Mouse (Mus musculus) kidney, postnatal 4 days (tissue): ENCODE data around the gene Tenm2.
A peak's percentile ranks its signal among the peaks of the same experiment; 100 is the strongest.

Experiments used
- DNase-seq, 2 experiments: peaks; one replicate each; pipeline ENCODE4 v3.0.0; 2021; ENCODE audit warnings: mixed read lengths in 2 of 2

Gene Tenm2

DNA sequence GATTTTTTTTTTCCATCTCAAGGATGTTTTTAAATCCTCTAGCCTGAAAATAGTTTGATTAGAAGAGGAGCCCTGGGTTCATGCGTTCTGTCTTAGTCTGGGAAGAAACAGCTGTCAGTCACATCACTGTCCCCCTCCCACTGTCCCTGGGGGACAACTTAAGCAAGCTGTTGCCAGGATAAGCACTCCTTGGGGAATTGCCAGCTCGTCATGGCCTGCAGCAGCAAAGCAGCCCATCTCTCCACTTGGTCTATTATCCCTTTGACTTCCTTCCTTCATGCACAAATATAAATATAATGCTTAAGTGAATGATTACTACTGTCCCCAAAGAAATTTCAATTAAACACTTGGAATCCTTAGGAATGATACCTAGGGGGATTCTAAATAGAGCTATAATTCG is 344.7 kb downstream of the Tenm2 start:
- DNase-seq: peak in 1 of 2 experiments; percentile 5

DNA sequence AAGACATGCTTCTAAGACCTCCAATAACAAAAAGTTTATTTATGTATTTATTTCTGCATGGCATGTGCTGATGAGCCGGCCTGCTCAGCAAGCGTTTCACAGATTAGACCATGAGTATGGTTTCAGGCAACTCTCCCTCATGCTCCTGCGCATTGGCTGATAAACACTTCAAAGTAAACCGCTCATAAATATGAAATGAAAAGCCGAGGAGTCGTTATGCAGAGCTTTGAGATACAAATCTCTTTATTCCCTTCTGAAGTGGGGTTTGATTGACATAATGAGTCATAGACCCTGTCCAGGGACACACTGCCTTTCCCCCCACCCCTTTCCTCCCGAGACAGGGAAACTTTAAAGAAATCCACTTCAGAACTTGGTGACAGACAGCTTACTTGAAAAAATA is 348.3 kb downstream of the Tenm2 start:
- no peak for DNase-seq

DNA sequence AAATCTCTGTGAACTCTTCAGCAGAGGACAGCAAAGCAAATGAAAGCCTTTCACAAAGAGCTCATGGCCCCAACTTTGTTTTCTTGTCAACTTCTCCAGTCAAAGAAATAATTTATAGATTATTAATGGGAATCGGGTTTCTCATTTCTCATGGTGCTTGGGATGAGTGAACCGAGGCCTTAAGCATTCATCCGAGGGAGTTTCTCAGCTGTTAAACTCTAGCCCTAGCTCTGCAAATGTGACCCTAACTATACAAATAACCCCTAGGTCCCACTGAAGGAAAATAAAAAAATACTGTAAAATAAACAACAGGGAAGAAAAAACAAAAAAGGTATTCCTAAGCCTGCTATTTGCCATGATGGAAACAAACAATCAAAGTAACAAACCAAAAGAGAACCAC is 349.6 kb downstream of the Tenm2 start:
- no peak for DNase-seq

DNA sequence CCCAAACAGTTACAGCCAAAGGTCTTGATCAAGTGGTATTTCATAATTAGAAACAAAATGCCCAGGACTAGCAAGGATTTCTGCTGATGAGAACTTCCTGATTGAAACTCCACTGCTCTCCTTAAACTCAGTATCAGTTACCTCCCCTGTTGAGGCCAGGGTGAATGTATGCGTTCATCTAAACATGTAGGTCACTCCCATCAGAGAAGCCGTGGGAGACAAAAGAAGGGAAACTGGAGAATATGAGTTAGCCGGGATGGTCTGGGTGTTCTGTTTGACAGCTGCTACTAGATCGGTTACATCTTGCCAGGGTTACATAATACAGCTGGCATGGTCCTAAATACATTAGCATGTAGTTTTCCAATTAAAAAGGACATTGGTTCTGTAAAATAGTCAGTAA is 362.8 kb downstream of the Tenm2 start:
- DNase-seq: no peak

DNA sequence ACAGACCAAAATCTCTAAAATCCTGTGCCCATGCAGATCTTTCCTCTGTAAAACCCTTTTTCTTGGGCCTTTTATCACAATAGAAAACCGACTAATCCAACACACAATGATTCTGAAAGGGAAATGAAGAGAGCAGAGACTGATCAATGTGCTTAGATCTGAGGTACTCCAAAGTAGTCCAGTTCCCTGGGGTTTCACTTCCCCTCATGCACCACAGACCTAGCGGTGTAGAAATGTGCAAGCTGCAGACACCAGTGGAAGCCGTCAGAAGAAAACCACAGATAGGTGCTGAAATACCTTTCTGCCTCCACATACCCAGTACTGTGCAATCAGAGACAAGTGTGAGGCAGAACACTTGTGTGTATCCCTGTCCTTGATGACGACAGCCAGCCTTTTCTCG is 365.2 kb downstream of the Tenm2 start:
- DNase-seq: no peak

DNA sequence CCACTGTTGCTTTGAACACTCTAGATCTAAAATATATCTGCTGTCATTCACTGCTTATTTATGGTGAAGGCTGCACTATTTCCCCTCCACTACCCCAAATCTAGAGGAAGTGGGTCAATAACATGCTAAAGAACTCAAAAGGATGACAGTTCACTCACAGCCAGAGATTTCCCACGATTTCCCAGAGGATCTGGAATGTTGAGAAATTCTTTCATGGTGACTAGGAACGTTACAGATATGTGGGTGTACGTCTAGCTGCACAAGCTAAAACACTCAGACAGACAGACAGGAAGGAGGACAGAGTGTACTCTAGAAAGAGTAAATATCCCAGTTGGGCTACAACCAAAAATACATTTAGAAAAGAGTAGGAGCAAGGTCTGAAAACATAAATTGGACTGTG is 384.1 kb downstream of the Tenm2 start:
- DNase-seq: no peak

DNA sequence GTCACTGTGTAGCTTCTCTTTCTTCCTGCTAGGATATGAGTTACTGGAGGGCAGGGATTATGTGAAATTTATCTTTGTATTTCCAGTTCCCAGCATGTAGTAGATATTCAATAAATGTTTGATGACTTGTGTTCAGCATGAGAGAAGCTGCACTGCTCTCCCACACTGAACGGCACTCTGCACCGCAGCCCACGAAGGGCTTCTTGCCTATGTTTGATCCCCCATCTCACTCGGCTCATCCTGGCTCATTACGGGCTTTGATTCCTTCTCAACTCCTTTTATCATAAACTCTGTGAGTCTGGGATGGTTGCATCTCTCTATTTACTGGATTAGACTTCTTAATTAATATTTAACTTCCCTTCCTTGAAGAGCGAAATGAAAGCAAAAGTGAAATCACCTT is 388.3 kb downstream of the Tenm2 start:
- DNase-seq: peak; percentile 4 to 14

DNA sequence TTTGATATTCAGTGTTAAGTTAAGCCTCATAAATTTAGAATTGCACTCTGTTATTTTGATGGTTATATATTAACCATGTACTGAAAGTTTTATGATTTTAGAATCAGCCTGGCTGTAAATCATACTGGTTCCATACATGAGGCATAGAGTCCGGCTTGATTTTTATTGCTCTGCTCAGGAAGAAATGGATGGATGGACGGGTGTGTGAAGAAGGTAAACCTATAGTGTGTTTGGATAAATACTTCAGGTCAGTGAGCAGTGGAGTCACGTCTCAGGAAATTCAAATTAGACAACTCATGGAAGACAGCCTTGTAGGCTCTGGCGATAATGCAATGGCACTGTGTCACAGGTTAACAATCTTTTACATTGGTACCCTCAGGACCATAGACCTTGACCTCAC is 402.9 kb downstream of the Tenm2 start:
- no peak for DNase-seq

DNA sequence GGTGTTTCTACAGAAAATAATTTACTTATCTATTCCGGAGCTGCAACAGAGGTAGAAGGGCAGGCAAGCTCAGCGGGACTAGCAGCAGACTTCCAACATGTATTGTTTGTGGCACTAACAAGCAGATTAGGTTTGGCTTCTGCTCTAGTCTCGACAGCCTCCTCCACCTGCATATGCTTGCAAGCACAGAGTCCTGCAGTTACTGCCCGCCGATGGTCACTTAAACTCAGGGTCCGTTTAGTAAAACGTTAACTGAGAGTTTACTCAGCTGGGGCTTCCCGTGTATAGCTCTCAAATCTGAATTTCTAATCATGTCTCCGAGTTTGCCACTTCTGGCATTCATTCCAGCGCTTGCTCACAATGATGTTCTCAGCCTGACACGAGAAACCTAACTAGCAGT is 404.3 kb downstream of the Tenm2 start:
- peak; percentile 15 to 32 for DNase-seq

DNA sequence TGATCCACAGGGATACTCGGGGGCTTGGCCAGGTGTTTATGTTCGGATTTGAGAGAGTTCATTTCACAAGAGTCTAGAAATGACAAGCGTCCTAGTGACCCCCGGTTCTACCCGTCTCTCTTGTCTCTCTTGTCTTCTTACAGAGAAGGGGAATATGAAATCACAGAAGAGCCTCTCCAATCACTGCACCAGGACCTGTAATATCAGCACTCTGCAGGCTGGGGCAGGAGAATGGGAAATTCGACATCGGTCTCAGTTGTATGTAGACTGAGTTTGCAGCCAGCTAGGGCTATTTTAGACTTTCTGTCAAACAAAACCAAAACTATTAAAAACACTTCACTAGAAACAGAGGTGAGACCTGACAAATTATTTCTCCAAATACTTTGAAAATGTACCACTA is 411.1 kb downstream of the Tenm2 start:
- DNase-seq: no peak

DNA sequence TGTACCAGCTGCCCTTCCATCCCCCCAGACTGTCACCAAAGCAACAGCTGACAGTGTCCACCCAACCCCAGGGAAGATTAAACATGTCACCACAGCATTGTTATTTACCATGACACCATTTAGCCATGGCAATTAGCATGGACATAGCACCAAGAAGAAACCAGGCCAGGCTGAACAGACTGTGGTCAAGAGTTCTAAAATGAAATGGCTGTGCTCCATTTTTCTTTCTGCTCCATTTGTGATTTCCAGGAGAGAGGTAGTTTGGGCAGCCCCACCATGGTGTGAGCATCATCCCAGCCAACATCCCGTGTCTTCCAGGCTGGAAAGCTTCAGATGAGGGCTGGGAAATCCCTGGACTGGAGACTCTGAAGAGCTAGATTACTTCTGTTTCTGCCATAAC is 431.1 kb downstream of the Tenm2 start:
- DNase-seq: no peak

DNA sequence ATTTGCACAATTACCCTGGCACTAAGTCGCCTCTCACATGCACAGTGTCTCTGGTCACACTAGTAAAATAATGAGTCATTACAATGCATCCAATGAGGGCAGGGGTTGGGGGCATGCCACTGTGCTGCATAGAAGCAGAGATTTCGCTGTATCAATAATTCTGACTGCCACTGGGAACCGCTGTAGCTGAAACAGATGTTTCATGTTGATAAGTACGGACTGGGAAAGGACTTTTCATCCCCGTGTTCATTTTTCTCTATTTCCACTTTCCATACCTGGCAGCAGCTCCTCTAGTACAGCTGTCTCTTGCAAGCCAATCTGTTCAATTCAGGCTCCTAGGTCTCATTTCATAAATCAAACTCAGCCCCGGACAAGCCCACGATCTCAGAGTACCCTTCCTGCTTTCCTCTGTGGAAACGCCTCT is 433.5 kb downstream of the Tenm2 start:
- DNase-seq: no peak

DNA sequence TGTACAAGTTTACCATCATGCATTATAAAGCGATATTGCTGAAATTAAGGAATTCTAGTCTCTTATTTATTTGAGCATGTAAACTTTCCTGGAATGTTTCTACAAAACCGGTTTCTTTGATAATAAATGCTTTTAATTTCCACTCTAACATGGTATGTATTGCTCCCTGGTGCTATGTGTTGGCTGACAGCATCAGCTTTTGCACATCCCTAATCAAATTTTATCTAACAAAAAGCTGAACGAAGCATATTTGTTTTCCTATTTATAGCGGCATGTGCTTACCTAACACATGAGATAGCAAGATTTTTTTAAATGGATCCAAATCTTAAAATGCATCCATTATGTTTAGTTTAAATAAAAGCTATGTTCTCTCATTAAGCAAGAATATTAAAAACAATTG is 434.1 kb downstream of the Tenm2 start:
- DNase-seq: no peak

DNA sequence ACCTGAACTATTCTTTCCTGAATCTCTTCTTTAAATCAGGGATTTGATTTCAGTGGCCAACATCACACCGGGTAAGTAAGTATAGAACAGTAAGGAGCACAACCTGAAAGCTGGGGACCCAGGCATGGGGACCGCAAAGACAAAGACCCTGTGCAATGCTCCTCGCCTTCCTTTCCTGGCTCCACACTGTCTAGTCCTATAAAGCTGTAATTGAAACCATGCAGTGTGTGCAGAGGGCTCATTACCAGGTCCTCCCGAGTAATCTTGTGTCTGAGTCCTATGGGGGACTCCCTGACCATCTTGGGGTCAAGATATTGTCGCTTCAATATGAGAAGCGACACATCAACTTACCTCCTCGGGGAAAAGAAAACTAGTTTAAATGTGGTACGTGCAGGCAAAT is 436.4 kb downstream of the Tenm2 start:
- DNase-seq: no peak

DNA sequence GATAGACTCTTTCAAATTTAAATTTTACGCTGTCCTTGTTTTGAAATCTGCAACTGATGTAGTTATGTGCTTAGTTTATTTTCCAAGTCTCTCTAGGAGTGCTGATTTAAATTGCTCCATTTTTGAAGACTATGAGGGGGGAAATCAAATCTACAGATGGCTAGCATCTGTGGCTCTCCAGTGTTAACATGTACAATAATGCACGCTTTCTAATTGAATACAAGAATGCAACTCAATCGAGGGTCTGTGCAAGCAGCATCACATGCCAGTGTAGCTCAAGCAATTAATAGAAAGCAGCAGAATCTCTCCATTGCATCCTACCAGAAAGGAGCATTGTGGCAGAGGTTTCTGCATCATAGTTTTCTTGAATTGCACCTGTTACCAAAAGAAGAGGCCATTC is 477.8 kb downstream of the Tenm2 start:
- no peak for DNase-seq

DNA sequence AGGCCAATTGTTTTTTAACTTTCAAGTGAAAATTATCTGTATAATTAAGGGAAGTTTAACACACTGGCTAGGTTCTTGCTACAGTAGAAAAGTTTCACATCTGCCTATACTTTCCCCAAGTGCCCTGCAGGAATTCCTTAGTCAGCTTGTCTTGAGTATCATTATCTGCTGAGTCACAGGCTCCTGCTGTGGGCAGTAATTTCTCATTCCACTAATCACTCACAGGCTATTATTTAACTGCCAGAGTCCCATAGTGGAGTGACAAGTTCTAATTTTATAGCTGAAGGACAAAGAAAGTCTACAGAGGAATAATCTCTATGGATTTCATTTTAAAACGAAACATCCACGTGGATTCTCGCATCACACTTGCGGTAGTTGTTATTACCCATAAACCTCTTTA is 489.5 kb downstream of the Tenm2 start:
- no peak for DNase-seq

DNA sequence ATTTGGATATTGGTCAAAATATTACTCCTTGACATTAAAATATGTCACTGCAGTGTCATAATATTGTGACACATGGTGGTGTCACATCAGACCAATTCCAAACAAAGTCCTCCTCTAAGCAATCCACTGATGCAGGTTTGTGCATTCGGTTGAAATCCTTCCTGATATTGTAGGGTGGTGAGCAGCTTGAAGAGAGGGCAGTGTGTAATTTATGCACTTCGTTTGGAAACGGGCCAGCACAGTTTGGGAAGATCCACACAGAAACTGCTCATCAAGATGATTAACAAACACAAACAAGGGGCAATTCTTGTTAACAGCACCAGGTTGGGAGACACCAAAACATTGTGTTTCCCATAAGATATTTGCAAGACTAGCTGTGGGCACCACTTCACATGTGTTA is 508.0 kb downstream of the Tenm2 start:
- DNase-seq: no peak

DNA sequence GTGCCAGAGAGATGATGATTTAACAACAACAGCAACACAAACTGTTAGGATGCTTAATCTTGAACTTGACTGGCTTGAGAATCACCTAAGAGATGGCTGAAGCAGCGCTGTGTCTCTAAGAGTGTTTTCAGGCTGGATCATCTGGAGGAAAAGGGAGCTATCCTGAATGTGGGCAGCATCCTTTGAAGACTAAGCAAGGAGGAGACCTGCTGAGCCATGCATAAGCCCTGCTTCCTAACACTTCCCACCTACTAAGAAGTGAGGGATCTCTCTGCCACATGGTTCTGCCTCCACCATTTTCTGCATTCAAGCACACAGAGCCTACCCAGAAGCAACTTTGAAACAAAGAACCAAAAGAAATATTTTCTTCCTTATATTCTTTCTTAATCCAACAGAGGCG is 532.9 kb downstream of the Tenm2 start:
- DNase-seq: no peak

DNA sequence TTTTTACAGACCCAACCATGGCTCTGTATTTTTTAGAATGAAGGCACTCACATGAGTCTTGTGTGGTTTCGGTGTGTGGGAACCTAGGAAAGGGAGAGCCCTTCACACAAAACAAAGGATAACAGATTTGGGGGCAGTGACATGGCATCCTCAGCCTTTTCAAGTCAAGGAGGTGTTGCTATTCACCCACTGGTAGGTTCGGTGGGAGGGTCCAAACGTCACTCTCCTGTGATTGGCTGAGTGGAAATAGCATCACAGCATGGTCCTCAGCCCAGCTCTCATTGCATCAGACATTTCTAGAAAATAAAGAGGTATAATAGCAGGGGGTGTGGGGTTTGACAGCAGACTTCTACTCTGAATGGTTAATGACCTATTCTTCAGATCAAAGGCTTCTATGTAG is 534.8 kb downstream of the Tenm2 start:
- no peak for DNase-seq

DNA sequence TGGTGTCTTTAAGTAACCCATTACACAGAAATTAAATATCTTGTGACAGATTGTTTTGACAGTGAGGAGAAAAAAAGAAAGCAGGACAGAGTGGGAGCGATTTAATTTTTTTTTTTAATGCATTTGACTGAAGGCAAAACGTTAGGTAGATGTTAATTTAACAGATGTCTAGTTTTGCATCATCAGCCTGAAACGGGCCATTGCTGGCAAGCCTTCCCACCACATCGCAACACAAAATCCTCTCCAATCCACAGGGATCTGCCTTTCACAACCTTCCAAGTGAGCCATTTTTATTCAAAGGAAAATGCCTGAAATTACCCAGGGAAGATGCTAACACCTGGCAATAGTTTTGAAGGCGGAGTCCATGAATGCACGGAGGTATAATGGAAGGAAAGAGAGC is 535.6 kb downstream of the Tenm2 start:
- no peak for DNase-seq

DNA sequence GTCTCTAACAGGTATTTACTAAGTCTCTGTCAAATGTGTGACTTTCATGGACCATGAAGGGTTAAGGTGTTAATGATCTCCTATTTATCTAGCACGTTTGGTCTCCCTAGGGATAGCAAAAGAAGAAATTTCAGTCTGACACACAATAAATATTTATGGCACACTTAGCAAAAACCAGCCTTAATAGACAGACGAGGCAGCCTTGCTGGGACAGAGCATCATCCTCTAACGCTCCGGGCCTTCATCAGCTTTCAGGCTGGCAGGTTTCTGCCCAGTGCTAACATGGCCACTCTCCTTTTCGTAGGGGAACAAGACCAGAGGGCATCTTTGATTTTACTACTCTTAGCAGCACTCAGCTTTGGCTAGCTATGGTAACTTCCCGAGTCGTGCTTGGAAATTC is 537.5 kb downstream of the Tenm2 start:
- no peak for DNase-seq

DNA sequence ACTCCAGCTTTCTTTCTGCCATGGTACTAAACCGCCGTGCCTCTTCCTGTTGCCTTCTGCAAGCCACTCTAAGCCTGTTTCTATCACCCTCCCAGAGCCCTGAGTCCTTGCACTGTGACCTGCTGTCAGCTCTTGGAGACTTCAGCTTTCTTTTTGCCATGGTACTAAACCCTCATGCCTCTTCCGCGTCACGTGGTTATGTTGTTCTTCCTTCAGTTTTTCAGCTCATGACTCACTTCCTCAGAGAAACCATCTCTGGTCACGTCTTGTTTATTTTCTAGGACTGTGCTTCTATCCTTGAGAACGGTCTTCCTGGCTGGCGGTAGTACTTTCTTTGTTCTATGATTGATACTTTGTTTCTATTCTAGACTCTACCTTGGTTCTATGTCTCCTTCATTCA is 537.9 kb downstream of the Tenm2 start:
- no peak for DNase-seq

DNA sequence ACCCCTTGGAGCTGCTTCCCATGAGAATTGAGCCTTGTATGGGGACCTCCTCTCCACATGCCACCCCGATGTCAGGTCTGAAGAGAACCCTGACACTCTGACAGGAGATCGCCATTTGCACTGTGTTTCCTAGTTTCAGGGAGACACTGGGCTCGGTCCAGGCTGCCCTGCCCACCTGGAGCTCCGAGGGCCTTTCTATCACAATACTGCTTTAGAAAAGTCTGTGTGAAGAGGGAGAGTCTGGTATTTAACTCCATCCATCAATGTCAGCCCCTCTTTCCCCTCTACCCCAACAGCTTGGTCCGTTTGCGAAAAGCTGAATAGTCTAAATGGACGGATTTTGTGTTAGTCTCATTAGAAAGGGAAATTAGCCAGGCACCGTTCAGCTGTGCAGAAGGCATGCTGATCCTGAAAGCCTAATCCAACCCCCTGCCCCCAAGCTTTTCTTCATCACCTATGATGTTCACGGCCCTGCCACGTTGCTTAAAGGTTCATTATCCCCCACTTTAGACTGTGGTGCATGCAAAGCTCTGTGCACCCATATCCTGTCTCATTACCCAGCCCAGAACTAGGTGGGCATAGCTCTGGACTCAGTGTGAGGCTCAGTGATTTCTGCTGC is 538.6 kb downstream of the Tenm2 start:
- DNase-seq: no peak

DNA sequence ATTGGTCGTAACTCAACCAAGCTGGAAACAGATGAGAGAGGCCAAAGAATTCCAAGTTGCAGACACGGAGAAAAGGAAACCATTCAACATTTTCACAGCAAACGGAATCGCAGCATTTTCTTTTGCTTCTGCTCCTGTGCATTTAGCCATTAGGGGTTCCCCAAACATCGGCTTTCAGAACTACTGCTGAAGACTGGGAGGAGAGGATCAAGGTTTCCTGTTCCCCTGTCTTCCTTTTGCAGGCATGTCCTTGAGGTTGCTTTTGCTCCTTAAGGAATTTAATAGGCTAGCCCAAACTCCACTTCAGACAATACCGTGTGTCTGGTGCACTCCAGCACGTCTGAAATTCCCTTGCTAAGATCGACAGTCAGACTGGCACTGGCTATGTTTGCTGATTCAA is 541.0 kb downstream of the Tenm2 start:
- no peak for DNase-seq

DNA sequence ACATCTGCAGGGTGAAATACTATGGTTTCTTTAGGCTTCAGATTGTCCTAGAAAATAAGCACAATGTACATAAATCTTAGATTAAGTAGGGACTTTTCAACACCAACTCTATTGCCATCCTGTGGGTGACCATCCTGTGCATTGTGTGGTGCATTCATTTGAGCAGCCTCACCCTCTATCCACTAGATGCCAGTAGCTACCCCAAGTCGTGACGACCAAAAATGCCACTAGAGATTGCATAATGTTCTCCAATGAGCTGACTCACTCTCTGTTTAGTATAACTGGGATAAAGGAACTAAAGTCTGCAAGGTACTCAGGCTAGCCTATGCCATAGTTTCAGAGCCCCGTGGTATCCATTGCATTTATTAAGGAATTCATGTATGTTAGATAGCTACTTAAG is 543.1 kb downstream of the Tenm2 start:
- no peak for DNase-seq

DNA sequence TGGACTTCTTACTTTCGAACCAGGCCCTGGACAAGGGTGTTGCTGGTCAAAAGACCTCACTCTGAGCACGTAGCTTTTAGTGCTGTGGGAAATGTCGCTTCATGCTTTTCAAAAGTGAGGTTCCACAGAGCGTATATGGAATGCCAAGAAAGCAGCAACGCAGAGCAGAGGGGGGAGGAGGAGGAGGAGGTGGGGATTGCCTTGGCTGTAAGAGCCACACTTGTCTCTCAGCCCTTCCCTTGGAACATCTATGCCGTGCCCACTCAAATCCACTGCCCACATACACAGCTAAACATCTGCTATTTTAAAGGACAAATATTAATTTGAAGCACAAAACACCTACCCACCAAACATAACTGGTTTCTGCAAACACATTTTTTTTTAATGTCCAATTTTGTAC is 544.9 kb downstream of the Tenm2 start:
- no peak for DNase-seq
